Mouse (Mus musculus) kidney, adult 8-10 months (tissue): ENCODE results near the gene Trp53tg5.
A peak's percentile ranks its signal among the peaks of the same experiment; 100 is the strongest.

Experiments
- DNase-seq, 2 experiments: peaks; one replicate each; pipeline ENCODE4 v3.0.0; 2022

Trp53tg5 gene

DNA sequence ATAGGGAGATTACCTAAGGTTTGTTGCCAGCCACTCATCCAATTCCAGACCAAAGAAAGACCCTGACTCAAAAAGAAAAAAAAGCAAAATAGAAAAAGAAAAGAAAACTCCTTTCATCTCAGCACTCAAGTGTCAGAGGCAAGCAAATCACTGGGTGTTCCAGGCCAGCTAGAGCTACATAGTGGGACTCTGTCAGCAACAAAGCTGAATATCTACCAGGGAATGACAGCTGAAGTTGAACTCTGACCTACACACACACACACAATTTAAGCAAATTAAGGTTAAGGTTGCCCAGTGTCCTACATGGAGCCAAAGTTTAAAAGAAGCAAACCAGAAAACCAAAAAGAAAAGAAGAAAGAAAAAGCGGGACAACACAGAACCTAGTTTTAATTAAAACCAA, 25.4 kb downstream of the Trp53tg5 start:
- no peak for DNase-seq

DNA sequence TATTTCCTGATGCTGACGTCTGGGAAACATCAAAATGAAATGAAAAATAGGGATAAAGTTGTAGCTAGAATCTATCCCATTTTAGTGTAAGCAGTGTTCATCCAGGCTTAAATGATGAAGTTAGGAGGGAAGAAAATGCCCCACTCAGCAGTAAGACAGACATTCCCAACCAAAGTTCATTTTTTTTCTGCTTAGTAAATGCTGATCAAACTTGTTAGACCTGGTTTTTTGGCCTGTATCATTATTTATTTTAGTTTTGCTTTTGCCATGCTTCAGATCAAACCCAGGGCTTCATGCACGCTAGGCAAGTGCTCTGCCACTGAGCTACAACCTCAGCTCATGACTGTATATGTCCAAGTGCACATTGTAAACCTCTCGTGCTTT, 27.4 kb downstream of the Trp53tg5 start:
- DNase-seq, result peak in 1 of 2 experiments; percentile 43

DNA sequence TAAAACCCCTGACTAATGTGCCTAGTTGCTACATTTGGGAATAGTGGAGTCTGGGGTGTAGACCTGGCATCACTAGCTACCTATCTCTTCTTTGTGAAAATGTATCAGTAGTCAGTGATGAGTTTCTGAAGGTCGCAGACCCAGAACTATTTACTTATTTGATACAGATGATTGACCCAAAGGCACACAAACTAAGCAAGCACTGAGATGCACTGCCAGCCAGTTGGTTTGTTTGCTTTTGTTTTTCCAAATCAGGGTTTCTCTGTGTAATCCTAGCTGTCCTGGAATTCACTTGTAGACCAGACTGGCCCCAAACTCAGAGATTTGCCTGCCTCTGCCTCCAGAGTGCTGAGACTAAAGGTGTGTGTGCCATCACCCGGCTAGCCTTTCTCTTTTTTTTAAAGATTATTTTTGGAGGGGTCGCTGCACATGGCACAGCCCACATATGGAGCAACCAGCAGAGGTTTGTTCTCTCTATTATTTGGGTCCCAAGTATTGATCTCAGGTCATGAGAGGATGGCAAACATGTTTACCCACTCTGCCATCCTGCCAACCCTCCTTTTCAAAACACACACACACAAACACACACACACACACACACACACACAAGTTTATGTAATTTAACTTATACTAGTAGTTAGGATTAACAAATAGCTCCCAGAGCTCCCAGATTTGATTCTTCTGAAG, 28.0 kb downstream of the Trp53tg5 start:
- DNase-seq, result no peak

DNA sequence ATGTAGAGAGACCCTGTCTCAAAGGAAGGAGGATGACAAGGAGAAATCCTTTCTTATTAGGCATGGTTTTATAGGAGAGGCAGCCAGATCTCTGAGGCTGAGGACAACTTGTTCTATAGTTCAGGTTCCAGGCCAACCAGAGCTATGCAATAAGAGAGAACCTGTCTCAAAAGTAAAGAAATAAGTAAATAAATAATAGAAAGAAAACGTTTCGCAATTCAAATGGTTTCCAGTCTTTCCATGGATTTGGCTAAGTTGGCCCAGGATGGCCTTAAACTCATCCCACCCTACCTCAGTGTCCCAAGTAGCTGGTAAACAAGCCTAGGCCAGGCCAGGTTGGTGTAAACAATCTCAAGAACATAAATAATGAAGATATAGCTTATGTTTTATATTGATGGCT, 28.8 kb downstream of the Trp53tg5 start:
- no peak for DNase-seq

DNA sequence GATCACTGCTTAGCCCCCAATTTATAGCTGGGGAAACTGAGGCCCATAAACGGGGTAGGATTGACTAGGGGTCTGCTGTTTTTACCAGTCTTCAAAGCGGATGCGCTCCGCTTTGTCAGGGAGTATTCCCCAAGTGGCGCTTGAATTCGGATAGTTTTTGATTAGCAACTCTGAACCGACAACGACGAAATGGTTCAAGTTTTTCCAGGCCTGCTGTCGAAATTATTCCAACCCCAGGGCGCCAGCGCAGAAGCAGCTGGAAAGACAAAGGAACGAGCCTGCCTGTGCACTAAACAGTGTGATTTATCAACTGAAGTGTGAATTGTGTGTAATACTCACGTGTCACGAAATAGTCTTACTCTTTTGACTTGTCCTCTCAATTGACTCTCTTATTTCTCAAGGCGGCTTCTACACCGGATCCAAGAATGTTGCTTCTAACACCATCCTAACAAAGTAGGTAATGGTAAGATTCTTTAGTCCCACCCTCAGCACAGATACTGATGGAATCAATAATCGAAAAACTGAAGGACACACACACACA, 30.0 kb downstream of the Trp53tg5 start, which contains the start of gene Sdc4:
Gene Sdc4 (minus strand): TSS at position 428 of the 541 bp plus-strand sequence.
- no peak for DNase-seq

DNA sequence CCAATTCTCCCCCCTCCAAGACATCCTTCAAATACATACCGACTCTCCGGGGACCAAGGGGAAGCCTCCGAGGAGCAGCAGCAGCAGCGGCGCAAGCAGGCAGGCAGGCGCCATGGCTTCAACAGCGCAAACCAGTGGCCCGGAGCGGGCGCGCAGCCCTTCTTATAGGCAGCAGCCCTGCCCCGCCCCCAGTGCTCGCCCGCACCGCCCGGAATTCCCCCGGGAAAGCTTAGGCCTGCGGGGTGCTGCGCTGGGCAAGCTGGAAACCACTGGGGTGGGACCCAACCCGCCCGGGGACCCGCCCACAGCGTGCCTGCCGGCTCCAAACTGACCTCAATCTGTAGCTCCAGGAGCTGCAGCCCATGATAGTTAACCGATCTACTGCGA, 30.5 kb downstream of the Trp53tg5 start:
- peak; percentile 93 for DNase-seq

DNA sequence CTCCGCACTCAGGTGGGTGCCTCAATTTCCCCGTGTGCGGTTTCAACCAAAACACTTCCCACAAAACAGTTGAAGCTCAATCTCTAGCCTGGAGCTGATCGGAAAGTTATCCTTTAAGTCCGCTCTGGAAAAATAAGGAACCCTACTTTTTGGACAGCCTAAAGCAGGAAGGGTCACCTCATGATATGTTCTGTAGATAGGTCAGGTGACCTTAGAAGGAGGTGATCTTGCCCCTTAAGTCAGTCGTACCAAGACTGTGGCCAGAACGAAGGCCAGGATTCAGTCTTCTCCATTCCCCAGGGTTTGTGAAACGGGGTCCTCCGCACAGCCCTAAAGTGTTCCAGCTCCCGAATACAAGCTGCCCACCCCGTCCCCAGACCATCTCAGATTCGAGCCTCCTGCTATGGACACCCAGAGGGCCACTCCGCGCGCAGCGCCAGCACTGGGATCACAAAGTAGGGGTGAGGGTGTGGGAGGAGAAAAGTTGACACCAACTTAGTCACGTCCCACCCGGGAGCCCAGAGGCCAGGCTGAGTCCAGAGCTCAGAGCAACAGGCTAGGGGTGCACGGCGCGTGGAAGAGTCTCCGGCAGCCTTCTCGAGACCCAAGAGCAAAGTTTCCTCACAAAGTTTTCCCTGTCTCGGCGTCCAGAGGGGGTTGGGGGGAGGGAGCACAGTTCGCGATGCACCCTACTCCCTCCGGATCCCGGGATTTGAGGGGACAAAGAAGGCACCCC, 31.0 kb downstream of the Trp53tg5 start:
- peak; percentile 47 to 48 for DNase-seq

DNA sequence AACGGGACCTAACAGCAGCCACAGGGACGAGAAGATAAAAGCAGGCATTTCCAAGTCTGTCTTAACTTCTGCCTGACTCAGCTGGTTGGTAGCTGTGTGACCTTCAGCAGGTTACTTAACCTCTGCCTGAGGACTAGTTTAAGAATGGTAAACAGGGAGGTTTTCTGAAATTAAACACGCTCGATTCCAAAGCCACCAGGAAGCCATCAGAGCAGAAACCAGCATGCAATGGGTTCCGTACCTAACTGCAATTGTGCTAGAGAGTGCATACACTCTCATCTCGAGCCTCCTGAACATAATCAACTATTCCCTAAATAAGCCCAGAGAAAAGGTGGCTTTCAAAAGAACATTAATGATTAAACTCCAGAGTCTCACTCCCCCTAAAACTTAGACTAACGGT, 31.8 kb downstream of the Trp53tg5 start:
- DNase-seq, result no peak

DNA sequence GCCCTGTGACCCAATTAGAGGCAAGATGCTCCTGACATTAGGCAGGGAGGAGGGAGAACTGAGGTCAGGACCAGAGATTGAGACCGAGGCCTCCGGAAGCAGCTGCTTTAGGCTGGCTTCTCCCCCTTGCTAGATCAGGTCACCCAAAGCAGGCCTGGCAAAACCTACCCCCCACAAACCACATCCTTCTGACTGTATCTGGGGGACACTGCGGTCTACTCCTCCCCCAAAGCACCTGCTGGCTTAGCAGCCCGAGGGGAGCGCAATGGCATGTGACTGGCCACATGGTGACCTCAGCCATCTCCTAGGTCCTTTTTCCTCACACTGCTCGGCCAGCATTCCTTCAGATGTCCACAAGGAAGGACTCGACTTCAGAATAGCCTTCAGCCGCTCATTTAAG, 32.4 kb downstream of the Trp53tg5 start:
- peak; percentile 61 to 66 for DNase-seq

DNA sequence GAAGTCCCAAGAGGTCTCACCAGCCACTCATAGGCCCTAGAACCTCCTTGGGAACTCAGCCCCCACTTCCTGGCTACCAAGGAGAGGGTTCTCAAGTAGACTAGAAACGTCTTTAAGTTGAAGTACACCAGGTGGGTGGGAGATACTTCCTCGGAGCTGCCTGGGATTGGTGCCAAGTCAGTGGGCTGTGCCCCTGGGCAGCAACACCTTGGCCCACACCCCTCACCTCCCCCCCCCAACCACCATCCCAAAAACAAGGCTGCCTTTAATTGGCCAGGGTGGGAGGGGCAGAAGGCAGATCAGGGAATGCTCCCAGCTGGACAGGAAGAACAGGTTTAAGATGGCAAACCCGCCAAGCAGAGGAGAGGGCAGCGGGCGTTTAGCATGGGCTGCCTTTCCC, 33.2 kb downstream of the Trp53tg5 start:
- peak in 1 of 2 experiments; percentile 41 for DNase-seq

DNA sequence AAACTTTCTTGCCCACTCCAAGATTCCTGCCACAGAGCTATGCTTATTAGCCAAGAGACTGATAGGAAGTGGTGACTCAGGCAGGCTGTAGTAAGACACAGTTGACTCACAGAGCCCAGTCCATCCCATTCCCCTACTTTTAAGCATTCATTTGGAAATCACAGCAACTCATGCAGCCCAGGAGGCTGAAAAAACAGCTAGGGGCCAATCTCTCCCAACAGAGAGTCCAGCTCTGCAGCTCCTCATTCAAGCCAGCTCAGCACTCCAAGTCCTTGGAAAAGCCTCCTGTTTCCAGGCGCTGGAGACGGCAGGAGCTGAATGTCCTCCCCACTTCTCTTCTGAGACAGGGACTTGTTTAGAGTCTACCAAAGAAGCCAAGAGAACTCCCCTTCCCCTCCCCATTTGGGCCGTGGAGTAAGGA, 34.5 kb downstream of the Trp53tg5 start:
- DNase-seq, result no peak

DNA sequence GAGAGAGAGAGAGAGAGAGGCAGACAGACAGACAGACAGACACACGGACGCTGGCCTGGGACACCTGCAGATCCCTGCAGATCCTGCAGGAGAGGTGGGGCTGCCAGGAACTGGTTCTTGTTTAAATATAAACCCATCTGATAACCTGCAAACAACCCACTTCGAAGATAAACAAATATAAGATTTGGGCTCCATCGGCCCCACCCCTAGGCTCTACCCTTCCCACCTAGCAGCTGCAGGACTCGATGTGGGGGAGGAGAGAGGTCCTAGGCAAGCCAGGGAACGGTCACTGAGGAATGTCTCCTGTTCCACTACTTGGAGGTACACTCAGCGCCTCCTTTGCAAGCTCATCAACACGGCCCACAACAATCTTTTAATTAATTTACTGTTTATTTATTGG, 35.3 kb downstream of the Trp53tg5 start:
- peak in 1 of 2 experiments; percentile 38 for DNase-seq

DNA sequence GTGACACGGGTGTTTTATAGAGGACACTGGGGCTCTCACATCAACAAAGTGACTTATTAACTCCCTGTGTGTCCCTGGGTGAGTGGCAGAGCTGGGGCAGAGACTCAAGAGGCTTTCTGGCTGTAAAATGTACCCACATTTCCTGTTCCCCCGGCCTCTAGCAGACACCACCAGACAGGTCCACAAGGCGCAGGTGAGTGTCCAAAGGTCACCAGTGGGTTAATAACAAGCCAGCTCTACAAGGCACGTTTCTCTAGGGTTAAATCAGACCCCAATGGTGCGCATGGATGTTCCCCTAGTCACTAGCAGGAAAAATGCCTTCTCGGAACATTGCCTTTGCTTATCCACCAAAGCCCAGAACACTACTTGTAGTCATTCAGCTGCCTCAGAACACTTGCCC, 35.8 kb downstream of the Trp53tg5 start:
- DNase-seq, result peak; percentile 86 to 88

DNA sequence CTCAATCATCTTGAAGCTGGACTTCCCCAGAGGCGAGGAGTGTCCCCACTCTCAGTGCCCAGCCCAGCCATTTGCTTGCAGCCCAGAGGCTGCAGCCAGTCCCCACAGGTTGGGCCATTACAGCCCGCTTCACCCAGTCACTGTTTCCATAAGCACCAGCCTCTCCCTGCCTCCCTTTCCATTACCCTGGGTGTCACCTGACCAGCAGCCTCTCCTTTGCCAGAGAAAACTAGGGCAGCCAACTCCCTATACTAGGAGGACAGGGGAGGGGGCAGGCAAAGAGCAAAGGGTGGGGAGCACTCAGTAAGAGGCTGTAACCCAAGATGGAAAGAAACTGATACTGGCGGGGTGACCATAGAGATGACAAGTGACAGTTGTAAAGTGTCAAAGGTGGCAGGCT, 36.6 kb downstream of the Trp53tg5 start:
- peak; percentile 79 to 88 for DNase-seq

DNA sequence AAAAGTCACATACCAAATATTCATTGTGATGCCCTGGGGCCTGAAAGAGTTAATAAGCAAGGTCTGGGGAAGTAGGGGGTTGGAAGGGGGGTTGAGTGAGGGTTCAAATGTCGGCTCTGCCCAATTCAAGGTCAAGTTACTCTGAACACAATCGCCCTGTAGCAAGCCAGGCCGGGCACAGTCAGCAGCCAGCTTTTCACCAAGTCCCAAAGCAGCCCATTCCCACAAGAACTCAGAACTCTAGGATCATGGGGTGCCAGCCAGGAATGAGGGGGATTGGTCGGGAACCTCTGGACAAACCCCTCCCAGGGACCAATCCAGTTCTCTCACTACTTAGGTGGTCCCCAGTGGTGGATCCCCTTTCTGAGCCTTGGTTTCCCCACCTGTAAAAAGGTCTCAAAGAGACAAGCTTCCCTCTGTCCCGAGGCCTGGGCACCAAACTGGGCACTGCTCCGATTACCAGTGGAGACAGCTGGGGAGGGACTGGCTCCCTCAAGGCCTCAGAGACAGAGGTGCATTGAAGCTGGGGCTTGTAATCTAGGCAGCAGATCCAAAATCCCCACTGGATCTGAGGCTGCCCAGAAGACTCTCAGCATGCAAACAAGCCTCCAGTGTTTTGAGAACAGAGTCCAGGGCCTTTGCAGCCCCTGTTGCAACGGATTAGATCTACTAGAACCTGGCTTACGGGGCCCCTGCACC, 37.2 kb downstream of the Trp53tg5 start:
- peak in 1 of 2 experiments; percentile 46 for DNase-seq

DNA sequence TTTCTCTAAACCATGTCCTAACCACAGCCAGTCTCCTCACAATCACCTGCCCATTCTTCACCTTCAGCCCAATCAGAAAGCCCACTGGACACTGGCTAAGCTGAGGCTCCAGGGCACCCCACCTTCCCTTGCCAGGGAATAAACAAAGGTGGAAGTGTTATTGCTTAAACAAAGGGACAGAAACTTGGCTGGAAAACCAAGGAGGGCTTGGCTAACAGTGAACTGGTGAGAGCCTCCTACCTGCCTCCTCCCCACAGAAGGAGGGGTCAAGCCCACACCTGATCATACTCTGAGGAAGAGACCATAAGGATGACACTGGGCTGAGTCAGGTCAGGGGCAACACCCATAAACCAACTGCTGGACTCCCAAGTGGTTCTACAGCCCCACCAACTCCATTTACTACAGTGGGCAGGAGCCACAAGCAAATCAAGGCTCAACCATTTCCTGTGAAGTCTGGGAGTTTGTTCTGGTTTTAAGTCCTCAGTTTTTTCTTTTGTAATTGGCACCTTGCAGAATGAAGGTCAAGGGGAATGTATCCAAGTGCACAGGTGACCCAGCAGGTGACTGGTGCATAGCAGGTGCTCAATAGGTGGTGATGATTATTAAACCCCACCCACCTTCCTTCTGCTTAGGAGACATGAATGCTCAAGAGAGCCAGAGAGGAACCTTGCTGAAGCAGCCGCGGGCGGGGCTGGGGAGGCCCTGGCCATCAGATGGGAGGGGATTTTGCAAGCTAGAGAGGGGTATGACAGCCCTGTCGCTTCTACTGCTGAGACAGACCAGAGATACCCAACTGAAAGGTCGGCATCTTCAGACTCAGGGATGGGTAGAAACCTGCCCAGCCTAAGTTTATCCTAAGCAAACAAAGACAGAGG, 38.1 kb downstream of the Trp53tg5 start:
- DNase-seq, result peak in 1 of 2 experiments; percentile 75

DNA sequence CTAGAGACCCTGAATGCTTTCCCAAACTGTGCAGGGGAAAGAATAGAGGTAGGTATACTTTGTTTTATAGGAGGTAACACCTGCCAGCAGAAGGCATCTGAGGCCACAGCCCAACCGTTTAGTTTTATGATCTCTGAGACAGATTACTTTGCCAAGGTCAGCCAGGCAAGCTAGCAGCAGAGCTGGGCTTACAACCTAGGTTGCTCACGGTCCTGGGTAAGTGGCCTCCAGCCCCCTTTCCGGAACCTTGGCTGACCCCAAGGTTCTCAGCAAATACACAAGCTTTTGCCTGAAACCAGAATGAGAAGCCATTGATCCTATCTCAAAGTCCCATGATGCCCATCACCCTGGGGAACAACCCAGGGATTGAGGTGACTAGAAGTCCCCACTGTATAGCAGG, 38.8 kb downstream of the Trp53tg5 start:
- peak; percentile 48 to 70 for DNase-seq

DNA sequence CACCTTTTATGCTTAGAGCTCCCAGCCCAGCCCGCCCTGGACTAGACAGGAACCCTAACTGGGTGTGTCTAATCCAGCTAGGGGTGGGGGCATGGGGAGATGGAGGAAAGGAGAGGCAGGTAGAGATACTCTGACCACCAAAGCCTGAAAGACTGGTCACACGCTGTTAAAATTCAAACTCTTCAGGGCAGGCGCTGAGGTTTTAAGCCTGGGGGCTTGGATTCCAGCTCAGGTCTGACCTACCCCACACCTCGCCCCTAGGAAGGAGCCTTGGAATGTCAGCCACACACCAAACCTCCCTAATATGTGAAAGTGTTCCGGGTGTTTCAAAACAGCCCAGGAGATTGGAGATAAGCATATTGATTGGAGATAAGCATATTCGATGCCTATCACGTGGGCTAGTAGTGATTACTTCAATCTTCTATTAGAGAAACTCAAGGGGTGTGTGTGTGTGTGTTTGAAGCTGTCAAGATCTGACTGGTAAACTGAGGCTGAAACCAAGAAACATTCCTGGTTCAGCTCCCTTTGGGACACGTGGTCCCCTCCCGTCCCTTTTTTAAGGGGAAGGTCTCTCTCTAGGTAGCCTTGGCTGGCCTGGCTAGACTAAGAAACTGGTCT, 40.1 kb downstream of the Trp53tg5 start:
- DNase-seq, result peak in 1 of 2 experiments; percentile 52

DNA sequence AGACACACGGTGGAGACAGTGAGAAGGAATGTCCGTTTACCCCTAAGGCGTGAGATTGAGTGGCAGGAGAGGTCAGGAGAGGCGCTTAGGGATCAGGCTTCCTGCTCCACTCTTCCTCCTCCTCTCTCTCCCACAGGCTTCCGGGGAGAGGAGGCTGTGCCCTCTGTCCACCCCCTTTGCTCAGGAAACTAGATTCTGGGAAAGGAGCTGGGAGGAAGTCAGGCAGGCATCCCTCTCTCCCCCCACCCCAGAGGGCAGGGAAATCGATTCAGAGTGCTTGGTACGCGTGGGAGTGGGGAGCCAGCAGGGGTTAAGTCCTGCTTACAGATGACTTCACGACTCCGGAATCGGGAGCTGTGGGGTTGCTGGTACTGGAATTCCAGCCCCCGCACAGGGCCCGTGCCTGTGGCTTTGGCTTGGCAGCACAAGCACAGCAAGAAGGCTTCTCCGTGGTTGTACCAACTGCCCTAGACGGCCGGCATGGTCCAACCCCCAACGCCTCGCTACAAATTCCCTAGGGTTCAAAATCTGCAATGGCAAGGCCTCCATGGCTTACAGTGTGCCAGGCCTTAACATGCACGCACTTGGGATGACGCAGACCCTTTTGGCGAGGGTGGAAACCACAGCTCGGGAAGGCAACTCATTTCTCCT, 40.9 kb downstream of the Trp53tg5 start:
- peak; percentile 58 to 66 for DNase-seq

DNA sequence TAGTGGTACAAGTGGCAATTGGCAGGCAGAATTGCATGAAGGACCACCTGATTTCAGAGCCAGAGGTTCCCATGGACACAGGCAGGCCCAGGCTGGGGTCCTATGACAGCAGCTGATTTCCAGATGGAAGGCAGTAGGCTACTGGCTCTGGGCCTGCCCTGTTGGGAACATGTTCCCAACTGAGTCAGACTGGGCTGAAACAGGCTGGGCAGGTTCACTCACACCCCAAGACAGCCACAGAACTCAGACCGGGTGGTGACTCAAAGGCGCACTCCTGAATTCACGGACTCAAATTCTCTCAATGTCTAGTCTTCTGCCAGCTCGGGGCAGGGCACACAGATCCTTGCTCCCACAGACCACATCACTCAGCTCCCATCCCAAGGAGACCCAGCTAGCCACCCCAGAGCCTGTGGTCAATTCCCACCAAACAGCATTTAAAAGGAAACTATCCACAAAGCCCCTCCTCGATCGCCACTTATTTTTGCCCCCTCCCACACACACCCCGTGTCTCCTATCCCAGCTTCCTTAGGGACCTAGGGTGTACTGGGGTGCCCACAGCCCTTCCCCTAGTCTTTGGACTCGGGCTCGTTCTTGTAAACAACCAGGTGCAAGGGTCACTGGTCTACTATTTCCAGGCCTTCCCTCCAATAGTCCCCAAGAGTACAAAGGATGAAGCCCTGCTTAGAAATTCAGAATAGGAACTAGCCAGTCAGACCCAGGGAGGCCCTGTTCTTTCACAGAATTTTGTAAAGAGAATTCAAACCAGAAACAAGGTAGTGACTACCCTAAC, 41.7 kb downstream of the Trp53tg5 start:
- peak; percentile 74 to 81 for DNase-seq

DNA sequence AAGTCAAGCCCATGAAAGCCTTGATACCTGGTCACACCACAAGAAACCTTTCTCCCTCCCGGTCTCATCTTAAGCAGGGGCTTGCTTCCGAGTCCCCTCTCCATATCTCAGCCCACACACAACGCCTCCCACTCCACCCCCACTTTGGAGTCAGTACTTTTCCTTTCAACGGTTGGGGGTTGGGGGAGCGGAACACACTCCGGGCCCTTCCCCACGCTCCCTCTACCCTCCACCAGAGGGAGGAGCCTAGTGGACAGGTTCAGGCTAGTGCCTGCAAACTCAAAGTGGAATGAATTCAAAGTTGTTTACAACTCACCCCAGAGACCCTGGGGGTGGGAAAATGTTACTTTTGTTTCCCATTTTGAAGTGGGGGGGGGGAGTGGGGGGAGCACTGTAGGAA, 42.8 kb downstream of the Trp53tg5 start:
- DNase-seq, result peak; percentile 70 to 75
